Mouse (Mus musculus) liver, adult 2 months (tissue): Measurements from ENCODE around the gene Xpr1. TPM values are rescaled to one million over a fixed set of nuclear protein-coding genes. Genes with fewer than 3 reads are reported as not detected.

Source experiments
- DNase-seq: peaks from one replicate; pipeline ENCODE4 v3.0.0-alpha.2; 2011; ENCODE audit warnings: low read depth, low spot score; ENCODE audit errors: extremely low read depth
- H3K27ac ChIP-seq: fragments of 200-500 bp; replicated peaks from 2 replicates; pipeline ENCODE4 v1.5.1; 2012; ENCODE audit warnings: low read depth, mild to moderate bottlenecking, control low read depth, inconsistent platforms, low read length; ENCODE audit not compliant: insufficient read depth
- H3K27me3 ChIP-seq: fragments of 200-500 bp; 2 replicates; pipeline ENCODE4 v1.6.1; 2012; ENCODE audit warnings: mild to moderate bottlenecking, moderate library complexity, low read length, inconsistent platforms; ENCODE audit not compliant: control insufficient read depth, insufficient read depth
- H3K36me3 ChIP-seq: fragments of 200-500 bp; 2 replicates; pipeline ENCODE4 v1.6.1; 2012; ENCODE audit warnings: low read length, inconsistent platforms; ENCODE audit not compliant: control insufficient read depth, insufficient read depth
- H3K4me1 ChIP-seq: fragments of 200-500 bp; 2 replicates; pipeline ENCODE4 v1.6.1; 2011; ENCODE audit warnings: low read length; ENCODE audit not compliant: control insufficient read depth, insufficient read depth
- H3K4me3 ChIP-seq: fragments of 200-500 bp; 2 replicates; pipeline ENCODE4 v1.5.1; 2011; ENCODE audit warnings: low read depth, mild to moderate bottlenecking, control low read depth, low read length, moderate library complexity; ENCODE audit not compliant: insufficient read depth
- H3K79me2 ChIP-seq: fragments of 200-500 bp; 2 replicates; pipeline ENCODE4 v1.6.1; 2012; ENCODE audit warnings: inconsistent platforms, mild to moderate bottlenecking, low read length, moderate library complexity; ENCODE audit not compliant: control insufficient read depth, insufficient read depth
- H3K9ac ChIP-seq: fragments of 200-500 bp; 2 replicates; pipeline ENCODE4 v1.6.1; 2012; ENCODE audit warnings: low read depth, mild to moderate bottlenecking, control low read depth, inconsistent platforms, low read length
- CTCF ChIP-seq: fragments of 200-500 bp; IDR thresholded peaks from 2 replicates; pipeline ENCODE4 v1.5.1; 2011; ENCODE audit warnings: low read depth, low read length, control low read depth
- POLR2A ChIP-seq: fragments of 200-500 bp; IDR thresholded peaks from 2 replicates; pipeline ENCODE4 v1.6.1; 2011; ENCODE audit warnings: low read length, control low read depth; ENCODE audit not compliant: insufficient read depth; ENCODE audit errors: extremely low read depth
- WGBS: fragments of 180-500 bp; shearing (Covaris S2); methylation state at CpG from one replicate; pipeline ENCODE4 v1.1.7; 2018; 5-methylcytosine and 5-hydroxymethylcytosine counted together
- polyA plus RNA-seq: library from polyadenylated mRNA; depleted of rRNA; stranded (reverse); fragments of >200 nt; gene quantifications from 2 replicates; pipeline ENCODE4 v1.2.3, GENCODE M21; 2012
- total RNA-seq: library from RNA; depleted of rRNA; stranded (reverse); fragments of >200 nt; gene quantifications from 2 replicates; pipeline ENCODE4 v1.2.3, GENCODE M21; 2014

Xpr1 gene
- total and polyA plus RNA-seq, 2 experiments, result 5.4 to 17.1 TPM

- Histone ChIP-seq H3K27me3 (no peaks in the 10 kb centered on the region), H3K4me3 (no peak overlapping the region), H3K27ac (no peak overlapping the region), H3K4me1 (no peaks in the 10 kb centered on the region), H3K36me3 (no peaks in the 10 kb centered on the region), H3K9ac (no peak overlapping the region), H3K79me2 (no peaks in the 10 kb centered on the region)
- WGBS, result 74% methylated on average over 12 of the region's 12 CpGs
- no peak for DNase-seq
- TF ChIP-seq POLR2A (no peak), CTCF (no peak)
These were observed 164.1 kb downstream of the Xpr1 start for GRCm38 (mm10) chr1:155253126-155253525.

- Histone ChIP-seq H3K4me3 (no peak overlapping the region), H3K4me1 (no peaks in the 10 kb centered on the region), H3K27me3 (no peaks in the 10 kb centered on the region), H3K9ac (no peak overlapping the region), H3K36me3 (no peaks in the 10 kb centered on the region), H3K27ac (no peak overlapping the region), H3K79me2 (no peaks in the 10 kb centered on the region)
- TF ChIP-seq CTCF (no peak), POLR2A (no peak)
- WGBS, result 32% methylated on average over 6 of the region's 6 CpGs
- DNase-seq, result peak; percentile 41
These were observed 164.5 kb downstream of the Xpr1 start for GRCm38 (mm10) chr1:155252631-155253121.

DNA sequence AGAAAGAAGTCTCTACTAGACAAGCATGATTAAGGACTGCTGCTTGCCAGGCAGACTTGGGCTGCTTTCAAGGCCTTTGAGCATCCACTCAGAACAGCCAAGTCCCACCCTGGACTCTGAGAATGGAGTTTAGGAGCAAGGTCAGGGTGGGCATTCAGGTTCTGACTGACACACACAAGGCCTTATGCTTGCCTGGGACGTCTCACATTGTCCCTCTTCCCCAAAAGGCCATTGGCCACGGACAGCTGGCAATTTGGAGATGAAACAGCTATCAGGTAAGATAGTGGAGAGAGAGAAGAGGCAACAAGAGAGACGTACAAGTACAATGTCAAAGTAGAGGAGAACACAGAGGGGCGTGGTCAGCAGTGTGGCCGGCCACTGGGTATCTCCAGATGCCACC lies 165.6 kb downstream of the Xpr1 start:
- no peak overlapping the region for H3K9ac ChIP-seq
- H3K27ac ChIP-seq, result no peak overlapping the region
- H3K4me3 ChIP-seq, result no peak overlapping the region
- DNase-seq, result no peak
- H3K79me2 ChIP-seq, result no peaks in the 10 kb centered on the region
- no peaks in the 10 kb centered on the region for H3K36me3 ChIP-seq
- TF ChIP-seq POLR2A (no peak), CTCF (no peak)
- 0 out of 2 replicates have a peak, but pooled peaks cover 2% of the 10 kb centered on the region for H3K27me3 ChIP-seq
- H3K4me1 ChIP-seq, result no peaks in the 10 kb centered on the region
- 87% methylated on average over 5 of the region's 5 CpGs for WGBS

DNA sequence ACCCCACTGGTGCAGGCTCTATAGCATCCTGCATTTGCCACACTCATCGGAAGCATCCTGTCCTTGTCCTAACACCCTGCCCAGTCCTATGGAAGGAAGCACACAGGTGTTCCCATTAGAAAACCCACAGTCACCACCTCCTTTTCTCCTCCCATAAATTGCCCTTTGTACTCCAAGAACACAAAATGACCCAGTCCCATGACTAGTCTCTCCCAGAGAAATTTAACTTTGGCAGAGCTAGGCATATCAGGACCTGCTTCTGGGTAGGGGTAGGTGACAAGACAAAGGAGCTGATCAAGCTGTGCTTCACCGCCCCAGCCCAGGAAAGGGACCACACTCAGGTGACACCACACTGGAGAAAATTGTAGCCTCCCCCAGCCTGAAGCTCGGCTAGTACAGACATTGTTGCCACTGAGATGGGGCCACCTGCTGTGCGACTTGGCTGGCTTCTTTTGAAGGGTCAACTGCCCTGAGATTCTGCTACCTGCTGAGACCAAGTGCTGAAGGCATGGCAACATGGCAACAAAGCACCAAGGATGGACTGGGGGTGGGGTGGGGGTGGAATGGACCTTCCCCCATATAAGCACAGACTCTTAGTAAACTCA lies 166.6 kb downstream of the Xpr1 start:
- TF ChIP-seq CTCF (no peak), POLR2A (no peak)
- no peak overlapping the region for H3K9ac ChIP-seq

DNA sequence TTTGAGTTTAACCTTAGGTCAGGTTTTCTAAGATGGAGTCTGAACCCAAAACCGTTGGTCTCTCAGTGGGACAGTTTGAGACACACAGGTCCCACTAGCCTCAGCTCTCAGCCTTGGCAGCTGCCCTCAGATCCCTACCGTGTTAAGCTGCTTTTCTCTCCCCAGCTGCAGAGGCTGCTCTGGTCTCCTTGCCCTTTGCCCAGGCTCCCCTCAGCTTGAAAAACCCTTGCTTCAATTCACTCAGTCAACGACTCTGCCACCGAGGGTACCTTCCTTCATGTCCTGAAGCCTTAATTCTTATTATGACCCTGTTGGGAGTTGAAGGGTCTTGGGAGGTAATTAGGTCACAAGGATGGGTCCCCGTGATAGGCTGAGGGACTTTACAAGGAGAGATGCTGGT lies 167.3 kb downstream of the Xpr1 start:
- Histone ChIP-seq H3K4me1 (no peaks in the 10 kb centered on the region), H3K36me3 (no peaks in the 10 kb centered on the region), H3K4me3 (no peak overlapping the region), H3K27me3 (0 out of 2 replicates have a peak, but pooled peaks cover 2% of the 10 kb centered on the region), H3K9ac (no peak overlapping the region), H3K79me2 (no peaks in the 10 kb centered on the region), H3K27ac (no peak overlapping the region)
- TF ChIP-seq CTCF (no peak), POLR2A (no peak)
- no peak for DNase-seq
- WGBS, result 68% methylated on average over 5 of the region's 5 CpGs

More for the DNA sequence above, 166.6 kb downstream of the Xpr1 start:
- Histone ChIP-seq H3K79me2 (no peaks in the 10 kb centered on the region), H3K27ac (no peak overlapping the region), H3K4me1 (no peaks in the 10 kb centered on the region), H3K27me3 (0 out of 2 replicates have a peak, but pooled peaks cover 2% of the 10 kb centered on the region), H3K36me3 (no peaks in the 10 kb centered on the region), H3K4me3 (no peak overlapping the region)
- WGBS, result 79% methylated on average over 4 of the region's 4 CpGs
- DNase-seq, result no peak

GRCm38 (mm10) chr1:155248041-155248440 lies 169.2 kb downstream of the Xpr1 start:
- no peaks in the 10 kb centered on the region for H3K79me2 ChIP-seq
- peaks cover 10% of the 10 kb centered on the region; the same call in 1 of the 2 replicates for H3K27me3 ChIP-seq
- no peak overlapping the region for H3K27ac ChIP-seq
- WGBS, result 54% methylated on average over 5 of the region's 5 CpGs
- H3K36me3 ChIP-seq, result no peaks in the 10 kb centered on the region
- no peaks in the 10 kb centered on the region for H3K4me1 ChIP-seq
- H3K4me3 ChIP-seq, result no peak overlapping the region
- H3K9ac ChIP-seq, result no peak overlapping the region
- TF ChIP-seq CTCF, result no peak
- no peak for TF ChIP-seq POLR2A
- DNase-seq, result no peak
